Mouse (Mus musculus) midbrain, embryonic 11.5 days (tissue): ENCODE data around the gene Hnf4a. TPM values are rescaled to one million over a fixed set of nuclear protein-coding genes. Genes with fewer than 3 reads are reported as not detected.
"Not testable (repeated sequence)": the region's sequence is repeated elsewhere in the genome, so short reads cannot be mapped to it uniquely, and the experiment has no call there.

Experiments used
- ATAC-seq: fragments of 200-750 bp; cut with Nextera tagmentation; 2 replicates; pipeline ENCODE4 v1.8.0; 2017; ENCODE audit warnings: moderate TSS enrichment, moderate library complexity; ENCODE audit not compliant: low FRiP score
- DNase-seq: peaks from one replicate; pipeline ENCODE4 v3.0.0; 2015; ENCODE audit warnings: low spot score; ENCODE audit errors: missing footprints
- H3K27ac ChIP-seq: fragments of 300-500 bp; sonication (generic); 2 replicates; pipeline ENCODE4 v1.5.1; 2014; ENCODE audit warnings: low read depth, low read length
- H3K27me3 ChIP-seq: fragments of 300-500 bp; sonication (generic); 2 replicates; pipeline ENCODE4 v1.6.1; 2014; ENCODE audit warnings: mild to moderate bottlenecking, low read length, moderate library complexity, mixed read lengths; ENCODE audit not compliant: control insufficient read depth, insufficient read depth
- H3K36me3 ChIP-seq: fragments of 300-500 bp; sonication (generic); 2 replicates; pipeline ENCODE4 v1.6.1; 2014; ENCODE audit warnings: mild to moderate bottlenecking, low read length, moderate library complexity, mixed read lengths; ENCODE audit not compliant: control insufficient read depth, insufficient read depth
- H3K4me1 ChIP-seq: fragments of 300-500 bp; sonication (generic); 2 replicates; pipeline ENCODE4 v1.6.1; 2014; ENCODE audit warnings: low read length; ENCODE audit not compliant: control insufficient read depth, insufficient read depth
- H3K4me2 ChIP-seq: fragments of 300-500 bp; sonication (generic); 2 replicates; pipeline ENCODE4 v1.6.1; 2014; ENCODE audit warnings: mild to moderate bottlenecking, moderate library complexity
- H3K4me3 ChIP-seq: fragments of 300-500 bp; sonication (generic); 2 replicates; pipeline ENCODE4 v1.5.1; 2014; ENCODE audit warnings: low read depth, low read length
- H3K9ac ChIP-seq: fragments of 300-500 bp; sonication (generic); 2 replicates; pipeline ENCODE4 v1.6.1; 2014; ENCODE audit warnings: low read length
- H3K9me3 ChIP-seq: fragments of 300-500 bp; sonication (generic); 2 replicates; pipeline ENCODE4 v1.6.1; 2016; ENCODE audit warnings: low read length; ENCODE audit not compliant: control insufficient read depth
- WGBS: fragments of 180-500 bp; shearing (Covaris S2); extraction: QIAGEN DNeasy Blood & Tissue Kit; methylation state at CpG from one replicate; pipeline ENCODE4 v1.1.7; 2014; 5-methylcytosine and 5-hydroxymethylcytosine counted together
- polyA plus RNA-seq: library from polyadenylated mRNA; unstranded; fragments of >200 nt; fragmentation: Nextera tagmentation; extraction: Ambion mirVana; gene quantifications from 2 replicates; pipeline ENCODE4 v1.2.1, GENCODE M21; 2014

Gene Hnf4a
- polyA plus RNA-seq = not detected in 2 replicates

DNA sequence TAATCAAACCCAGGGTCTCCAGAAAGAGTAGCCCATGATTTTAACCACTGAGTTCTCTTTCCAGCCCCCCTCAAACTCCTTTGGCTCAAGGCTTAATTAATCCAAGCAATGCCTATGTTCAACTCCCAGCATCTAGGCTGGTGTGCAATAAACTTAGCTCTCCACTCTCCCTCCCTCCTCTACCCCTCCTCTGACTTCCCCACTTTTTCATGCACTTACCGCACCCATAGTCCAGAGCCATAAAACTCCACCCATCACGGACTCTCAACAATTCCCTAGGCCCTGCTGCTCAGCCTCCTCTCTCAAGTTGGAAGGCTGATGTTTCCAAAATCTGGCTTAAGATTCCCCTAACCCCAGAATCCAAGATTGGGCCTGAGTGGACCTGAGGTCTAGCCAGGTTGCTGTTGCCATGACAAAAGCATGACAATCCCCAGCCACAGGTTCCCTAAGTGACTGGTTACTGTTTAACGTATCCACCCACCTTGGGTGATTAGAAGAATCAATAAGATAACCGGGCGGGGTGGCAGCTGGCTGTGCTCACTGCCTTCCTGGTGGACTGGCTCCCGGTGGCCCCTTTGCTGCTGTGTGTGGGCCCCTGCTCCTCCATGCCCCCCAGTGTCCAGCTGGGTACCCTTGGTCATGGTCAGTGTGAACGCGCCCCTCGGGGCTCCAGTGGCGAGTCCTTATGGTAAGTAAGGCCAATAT lies at the start of gene Hnf4a:
Gene Hnf4a (plus strand): TSS at position 509 of the 705 bp plus-strand sequence.
- no peaks in the 10 kb centered on the region for H3K4me1 ChIP-seq
- no peak within 1 kb of the TSS for H3K27ac ChIP-seq
- H3K36me3 ChIP-seq = no peaks in the 10 kb centered on the region
- 91% methylated on average over 10 of the region's 10 CpGs for WGBS
- no peak within 1 kb of the TSS for H3K4me2 ChIP-seq
- no peaks in the 10 kb centered on the region for H3K9me3 ChIP-seq
- ATAC-seq = no peak
- no peak within 1 kb of the TSS for H3K9ac ChIP-seq
- H3K4me3 ChIP-seq = no peak within 1 kb of the TSS
- no peak for DNase-seq
- H3K27me3 ChIP-seq = no peaks in the 10 kb centered on the region

DNA sequence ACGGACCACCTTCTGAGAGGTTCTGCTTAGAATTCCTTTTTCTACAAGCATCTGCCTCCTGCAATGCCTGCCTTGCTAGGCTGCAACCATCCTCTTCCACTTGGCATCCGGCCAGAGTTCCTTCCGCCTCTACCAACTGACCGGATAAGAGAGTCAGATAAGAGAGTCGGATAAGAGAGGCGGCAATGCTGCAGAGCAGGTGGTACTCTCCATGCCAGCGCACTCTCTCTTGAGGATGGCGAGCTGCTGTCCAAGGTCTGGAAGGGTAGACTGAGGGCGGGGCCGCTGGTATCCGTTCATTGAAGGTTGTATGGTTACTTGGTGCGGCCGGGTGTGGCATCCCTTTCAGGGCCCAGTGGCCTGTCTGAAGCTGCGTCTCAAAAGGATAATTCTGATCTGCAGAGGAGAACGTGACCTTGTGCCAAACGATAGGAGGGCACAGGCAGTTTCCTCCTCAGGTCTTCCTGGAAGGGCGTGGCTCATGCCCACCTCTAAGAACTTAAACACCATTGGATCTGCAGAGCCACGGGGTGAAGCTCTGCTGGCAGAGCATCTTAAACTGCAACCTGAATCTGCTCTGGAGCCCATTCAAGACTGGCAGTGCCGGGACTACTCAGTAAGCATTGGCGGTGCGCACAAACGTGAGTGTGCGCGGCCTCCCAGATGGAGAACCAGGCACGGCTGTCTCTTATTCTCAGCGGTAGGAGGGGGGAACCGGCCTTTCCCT lies 47.9 kb upstream of the Hnf4a start:
- H3K4me3 ChIP-seq = no peak overlapping the region
- no peaks in the 10 kb centered on the region for H3K36me3 ChIP-seq
- H3K4me1 ChIP-seq = no peaks in the 10 kb centered on the region
- H3K9ac ChIP-seq = no peak overlapping the region
- H3K4me2 ChIP-seq = no peak overlapping the region
- DNase-seq = no peak
- ATAC-seq = no peak
- H3K27ac ChIP-seq = no peak overlapping the region
- WGBS = 58% methylated on average over 27 of the region's 27 CpGs
- H3K9me3 ChIP-seq = no peaks in the 10 kb centered on the region
- peaks cover 2% of the 10 kb centered on the region; the same call in 1 of the 2 replicates for H3K27me3 ChIP-seq

DNA sequence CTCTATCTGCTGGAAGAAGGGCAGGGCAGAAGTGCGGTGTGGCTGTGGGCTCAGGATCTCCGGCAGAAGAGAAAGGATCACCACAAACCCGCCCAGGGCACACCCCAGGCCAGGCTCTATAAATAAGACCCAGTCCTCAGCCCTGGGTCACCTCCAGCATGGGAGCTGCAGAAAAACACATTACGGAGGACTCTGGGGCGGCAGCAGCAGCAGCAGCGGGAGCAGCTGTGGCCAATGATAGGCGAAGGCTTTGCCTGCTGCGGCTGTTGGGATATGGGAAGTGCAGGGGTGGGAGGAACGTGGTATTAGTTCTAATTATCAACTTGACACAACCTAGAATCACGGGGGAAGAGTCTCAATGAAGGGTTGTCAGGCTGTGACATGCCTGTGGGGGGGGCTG lies 47.2 kb upstream of the Hnf4a start:
- Histone ChIP-seq H3K27me3 (peaks cover 2% of the 10 kb centered on the region; the same call in 1 of the 2 replicates), H3K4me1 (no peaks in the 10 kb centered on the region), H3K4me2 (no peak overlapping the region), H3K4me3 (no peak overlapping the region), H3K9ac (no peak overlapping the region), H3K36me3 (no peaks in the 10 kb centered on the region), H3K27ac (no peak overlapping the region), H3K9me3 (no peaks in the 10 kb centered on the region)
- no peak for ATAC-seq
- 47% methylated on average over 10 of the region's 10 CpGs for WGBS
- DNase-seq = no peak

DNA sequence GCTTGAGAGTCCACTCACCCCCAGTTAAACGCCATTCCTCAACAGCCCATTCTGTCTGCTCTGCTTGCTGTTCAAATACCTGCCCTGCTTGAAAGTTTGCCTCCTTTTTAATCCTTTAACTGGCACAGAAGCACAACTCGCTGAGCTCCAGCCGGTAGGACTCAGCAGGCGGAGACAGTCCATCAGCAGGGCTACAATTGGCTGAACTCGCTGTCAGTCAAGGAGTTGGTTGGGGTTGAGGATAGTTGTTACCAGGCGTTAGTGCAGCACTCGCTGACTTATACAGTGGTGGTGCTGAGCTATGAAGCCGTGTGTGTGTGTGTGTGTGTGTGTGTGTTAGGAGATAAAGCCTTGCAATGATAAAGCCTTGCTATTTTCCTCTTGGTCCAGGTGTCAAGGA lies 46.0 kb upstream of the Hnf4a start:
- 92% methylated on average over 8 of the region's 8 CpGs for WGBS
- Histone ChIP-seq H3K27me3 (peaks cover 2% of the 10 kb centered on the region; the same call in 1 of the 2 replicates), H3K4me1 (no peaks in the 10 kb centered on the region), H3K27ac (no peak overlapping the region), H3K4me2 (no peak overlapping the region), H3K9me3 (no peaks in the 10 kb centered on the region), H3K36me3 (no peaks in the 10 kb centered on the region), H3K9ac (no peak overlapping the region), H3K4me3 (no peak overlapping the region)
- ATAC-seq (no peak), DNase-seq (no peak)

DNA sequence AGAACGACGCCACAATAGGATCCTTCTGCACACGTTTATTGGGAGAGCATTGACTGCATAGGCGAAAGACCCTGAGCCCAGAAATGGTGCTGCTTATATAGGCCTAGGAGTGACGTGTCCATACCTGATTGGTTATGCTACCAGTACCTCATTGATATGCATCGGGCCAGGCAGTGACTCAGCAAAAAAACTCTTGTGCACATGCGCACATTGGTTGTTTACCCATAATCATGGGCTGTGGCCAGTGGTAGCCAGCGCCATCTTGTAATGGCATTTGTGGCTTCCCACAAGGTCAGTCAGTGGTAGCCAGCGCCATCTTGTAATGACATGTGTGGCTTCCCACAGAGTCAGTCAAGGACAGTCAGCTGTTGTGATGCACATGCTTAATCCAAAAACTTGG lies 45.3 kb upstream of the Hnf4a start:
- H3K27me3 ChIP-seq, DNase-seq, H3K4me1 ChIP-seq, H3K4me2 ChIP-seq, H3K4me3 ChIP-seq, ATAC-seq, H3K36me3 ChIP-seq, H3K27ac ChIP-seq, H3K9me3 ChIP-seq, H3K9ac ChIP-seq: not testable (repeated sequence)
- WGBS = 96% methylated on average over 9 of the region's 9 CpGs

DNA sequence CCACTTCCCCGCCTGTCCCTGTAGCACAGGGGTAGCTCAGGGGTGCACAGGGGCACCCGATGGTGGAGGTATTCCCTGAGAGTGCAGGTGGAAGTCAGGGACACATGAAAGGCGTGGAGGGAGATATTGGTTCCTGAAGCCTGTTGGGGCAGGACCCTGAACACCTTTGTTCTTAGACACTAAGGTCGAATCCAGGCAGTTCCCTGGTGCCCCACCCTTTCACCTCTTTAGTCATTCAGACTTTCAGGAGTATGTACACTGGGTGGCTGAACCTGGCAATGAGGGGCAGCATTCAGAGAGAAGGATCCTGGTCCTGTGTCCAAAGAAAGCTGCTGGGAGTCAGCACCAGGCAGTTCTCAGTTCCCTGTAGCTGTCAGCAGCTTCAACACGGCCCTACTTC lies 44.2 kb upstream of the Hnf4a start:
- H3K27me3 ChIP-seq = peaks cover 2% of the 10 kb centered on the region; the same call in 1 of the 2 replicates
- no peak overlapping the region for H3K4me3 ChIP-seq
- 78% methylated on average over 5 of the region's 5 CpGs for WGBS
- no peak overlapping the region for H3K4me2 ChIP-seq
- no peaks in the 10 kb centered on the region for H3K36me3 ChIP-seq
- no peaks in the 10 kb centered on the region for H3K4me1 ChIP-seq
- H3K27ac ChIP-seq = no peak overlapping the region
- H3K9ac ChIP-seq = no peak overlapping the region
- DNase-seq (no peak), ATAC-seq (no peak)
- no peaks in the 10 kb centered on the region for H3K9me3 ChIP-seq

DNA sequence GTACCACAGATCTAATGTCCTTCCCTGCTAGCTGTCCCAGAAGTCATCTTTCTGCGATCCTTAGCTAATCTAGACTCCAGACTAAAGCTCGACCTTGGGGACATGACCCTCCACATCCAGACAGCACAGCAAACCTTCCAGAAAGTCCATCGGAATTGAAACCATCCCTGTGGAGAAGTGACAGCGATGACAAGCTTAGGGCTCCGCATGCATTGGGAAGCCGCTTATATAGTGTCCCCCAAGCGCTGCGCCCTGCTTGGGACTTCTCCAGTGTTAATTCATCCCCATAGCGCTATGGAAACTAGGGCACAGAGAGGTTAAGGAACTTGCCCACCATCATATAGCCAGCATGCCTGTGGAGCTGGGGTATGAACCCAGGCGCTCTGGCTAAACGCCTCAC lies 43.8 kb upstream of the Hnf4a start:
- no peak for DNase-seq
- H3K4me3 ChIP-seq = no peak overlapping the region
- ATAC-seq = no peak
- no peaks in the 10 kb centered on the region for H3K4me1 ChIP-seq
- peaks cover 2% of the 10 kb centered on the region; the same call in 1 of the 2 replicates for H3K27me3 ChIP-seq
- peaks cover under 1% of the 10 kb centered on the region; the same call in 1 of the 2 replicates for H3K36me3 ChIP-seq
- WGBS = 73% methylated on average over 11 of the region's 11 CpGs
- no peak overlapping the region for H3K27ac ChIP-seq
- H3K9me3 ChIP-seq = no peaks in the 10 kb centered on the region
- no peak overlapping the region for H3K9ac ChIP-seq
- H3K4me2 ChIP-seq = no peak overlapping the region

DNA sequence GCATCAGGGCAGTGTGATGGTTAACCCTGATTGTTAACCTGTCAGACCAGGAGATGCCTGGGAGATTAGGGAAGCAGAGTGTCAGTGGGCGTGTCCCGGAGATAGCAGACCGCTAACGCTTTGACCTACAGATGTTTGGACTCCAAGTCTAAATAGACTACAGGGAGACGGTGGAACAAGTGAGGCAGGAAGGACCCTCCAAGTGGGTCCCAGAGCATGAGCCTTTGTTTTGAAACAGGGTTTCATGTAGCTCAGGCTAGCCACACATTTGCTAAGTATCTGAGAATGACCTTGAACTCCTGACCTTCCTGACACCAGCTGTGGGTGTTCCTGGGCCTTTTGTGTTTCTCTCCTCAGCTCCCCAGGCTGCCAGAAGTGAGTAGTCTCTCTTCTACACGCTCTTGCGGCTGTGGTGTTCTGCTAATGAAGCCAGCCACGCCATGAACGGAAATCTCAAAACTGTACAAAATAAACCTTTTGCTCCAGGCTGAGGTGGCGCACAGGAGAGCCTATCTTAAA lies 43.3 kb upstream of the Hnf4a start:
- no peak overlapping the region for H3K4me2 ChIP-seq
- no peak overlapping the region for H3K9ac ChIP-seq
- DNase-seq (no peak), ATAC-seq (no peak)
- H3K27ac ChIP-seq = no peak overlapping the region
- H3K9me3 ChIP-seq = no peaks in the 10 kb centered on the region
- WGBS = 68% methylated on average over 10 of the region's 10 CpGs
- peaks cover 3% of the 10 kb centered on the region; the same call in 1 of the 2 replicates for H3K36me3 ChIP-seq
- H3K4me3 ChIP-seq = no peak overlapping the region
- H3K4me1 ChIP-seq = no peaks in the 10 kb centered on the region
- H3K27me3 ChIP-seq = peaks cover 2% of the 10 kb centered on the region; the same call in 1 of the 2 replicates

DNA sequence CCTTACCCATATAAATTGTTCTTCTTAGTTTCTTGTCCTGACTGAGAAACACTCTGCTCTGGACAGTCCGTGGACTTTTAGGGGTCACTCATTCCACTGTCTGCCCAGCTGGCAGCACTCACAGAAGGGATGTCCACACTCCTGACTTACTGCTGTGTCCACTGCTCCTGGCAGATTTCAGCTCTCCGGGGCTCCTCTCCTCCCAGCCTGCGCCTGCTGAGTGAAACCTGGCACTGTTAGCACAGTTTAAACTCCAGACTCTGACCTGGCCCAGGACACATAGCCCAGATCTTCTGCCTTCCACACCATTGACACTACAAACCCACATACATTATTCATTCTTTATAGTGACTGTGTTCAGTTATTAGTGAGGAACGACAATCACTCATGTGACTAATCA lies 42.6 kb upstream of the Hnf4a start:
- Histone ChIP-seq H3K36me3 (peaks cover 3% of the 10 kb centered on the region; the same call in 1 of the 2 replicates), H3K4me1 (no peaks in the 10 kb centered on the region), H3K4me3 (no peak overlapping the region), H3K27me3 (peaks cover 2% of the 10 kb centered on the region; the same call in 1 of the 2 replicates), H3K4me2 (no peak overlapping the region), H3K27ac (no peak overlapping the region), H3K9ac (no peak overlapping the region), H3K9me3 (no peaks in the 10 kb centered on the region)
- no peak for ATAC-seq
- DNase-seq = no peak
- WGBS = 79% methylated on average over 4 of the region's 4 CpGs
